Mouse (Mus musculus) testis, adult 2 months (tissue): ENCODE data around the gene Gm11273.

Experiments used
- CTCF ChIP-seq: fragments of 200-500 bp; IDR thresholded peaks from 2 replicates; pipeline ENCODE4 v1.5.1; 2012; ENCODE audit warnings: low read depth, mild to moderate bottlenecking, inconsistent platforms, low read length, moderate library complexity; ENCODE audit not compliant: control insufficient read depth, insufficient read depth, insufficient replicate concordance
- POLR2A ChIP-seq: fragments of 200-500 bp; IDR thresholded peaks from 2 replicates; pipeline ENCODE4 v1.6.1; 2012; ENCODE audit warnings: low read depth, mild to moderate bottlenecking, inconsistent platforms, low read length, moderate library complexity; ENCODE audit not compliant: control insufficient read depth

GRCm38 (mm10) chr13:21453449-21453848 lies 47.8 kb downstream of the Gm11273 start, which contains the start of gene Zscan26:
- TF ChIP-seq POLR2A = peak; percentile 72
- no peak for TF ChIP-seq CTCF
